ENCODE assay signal across 8 mouse cellular contexts in the genomic region with DNA sequence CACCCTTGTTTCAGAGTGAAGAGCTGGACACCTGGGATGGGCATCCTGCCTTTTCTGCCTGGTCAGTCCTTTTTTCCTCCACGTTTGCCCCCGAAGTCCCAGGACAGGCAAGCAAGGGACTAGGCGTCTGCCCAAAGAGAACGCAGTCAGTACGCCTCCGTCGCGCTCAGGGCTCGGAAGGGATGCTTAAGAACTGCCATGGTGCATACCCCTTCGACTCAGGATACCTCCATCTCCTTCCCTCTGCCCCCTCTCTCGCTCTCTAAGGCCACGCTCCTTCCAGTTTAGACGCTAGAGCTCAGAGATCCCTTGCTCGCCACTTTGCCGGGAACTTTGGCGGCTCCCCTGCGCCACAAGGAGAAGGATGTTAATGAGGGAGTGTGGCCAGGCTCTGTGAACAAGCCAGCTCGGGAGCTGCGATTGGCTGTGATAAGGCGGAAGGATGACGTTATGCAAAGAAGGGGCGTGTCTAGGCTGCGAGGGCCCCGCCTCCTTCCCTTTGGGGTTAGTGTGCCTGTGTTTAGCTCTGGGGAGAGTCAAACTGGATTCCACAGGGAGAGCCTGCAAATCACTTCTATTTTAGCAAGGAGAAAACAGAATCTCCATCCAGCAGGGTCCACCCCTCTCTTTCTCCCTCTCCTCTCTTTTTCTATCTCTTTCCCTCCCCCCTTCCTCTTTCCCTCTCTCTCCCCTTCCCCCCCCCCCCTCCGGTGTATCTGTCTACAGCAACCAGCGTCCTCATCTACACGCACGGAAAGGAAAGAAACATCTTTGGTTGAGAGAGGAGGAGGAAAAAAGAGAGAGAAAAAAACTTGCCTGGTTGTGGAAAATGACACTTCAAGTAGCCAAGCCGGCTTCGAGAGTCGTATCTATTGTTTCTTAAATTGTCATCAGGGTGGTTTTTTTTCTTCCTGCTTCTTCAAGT. TPM values are rescaled to one million over a fixed set of nuclear protein-coding genes. Genes with fewer than 3 reads are reported as not detected.
A peak's percentile ranks its signal among the peaks of the same experiment; 100 is the strongest.
DNase-seq lines count a peak whose midpoint lies in the region; ATAC-seq lines count a peak whose summit lies in the region.

Gene Ebf1 (plus strand): TSS at position 530 of the 925 bp plus-strand sequence.

- peak within 1 kb of the TSS; percentile 48 for H3K4me3 ChIP-seq in forebrain, embryonic 15.5 days

- H3K9ac ChIP-seq in forebrain, embryonic 15.5 days (replicated peaks) = peak within 1 kb of the TSS; percentile 48

- H3K4me2 ChIP-seq in forebrain, embryonic 15.5 days (replicated peaks) = peak within 1 kb of the TSS; percentile 84

- peaks cover 42% of the 10 kb centered on the region for H3K4me1 ChIP-seq in forebrain, embryonic 15.5 days

- H3K9me3 ChIP-seq in forebrain, embryonic 15.5 days = no peaks in the 10 kb centered on the region

- intact Hi-C loops in heart, postnatal 14 days (cut with DNase I) = loop anchor here (1.0 to 10.0 kb wide), 5 partner anchors 70 to 1268 kb away; no protein-coding TSS in a partner anchor

- WGBS in forebrain, embryonic 15.5 days = under 1% methylated on average over 31 of the region's 31 CpGs

- peaks cover 75% of the 10 kb centered on the region for H3K27me3 ChIP-seq in forebrain, embryonic 15.5 days

- H3K27ac ChIP-seq in forebrain, embryonic 15.5 days (replicated peaks) = peak within 1 kb of the TSS; percentile 75

- peak; percentile 97 for DNase-seq in R1 (ENCODE audit: low read depth, low spot score)
- peak; percentile 94 for DNase-seq in cerebellum, adult 11-12 months
- peak; percentile 90 to 91 for DNase-seq in heart, postnatal 14 days
- DNase-seq in kidney, postnatal 4 days = peak; percentile 93 to 95
- peak; percentile 92 for DNase-seq in lung, postnatal 36 days
- DNase-seq in retina, postnatal 1 day = peak; percentile 96
- DNase-seq in urinary bladder, postnatal 25 days (ENCODE audit: low spot score) = peak; percentile 68

- no peaks in the 10 kb centered on the region for H3K36me3 ChIP-seq in forebrain, embryonic 15.5 days

- peak; percentile 95 for ATAC-seq in forebrain, embryonic 15.5 days (replicated peaks)

RNA-seq across cellular contexts. Expression of gene Ebf1, which starts in this region (rescaled TPM):
- polyA plus RNA-seq in forebrain, embryonic 15.5 days (2015; fragmentation: Nextera tagmentation; extraction: Ambion mirVana) = 35.6 and 44.7 TPM in 2 replicates
- total RNA-seq in heart, postnatal 14 days (2021) = 10 to 100 TPM; 19.7 to 22.8 TPM

Comparison
In these comparisons a context has a peak if more than half of its experiments do, and no peak if none do; other contexts are left out.
1. Peak in every context shown above with its lines: DNase-seq, ATAC-seq, H3K4me3 ChIP-seq and H3K27ac ChIP-seq.